Mouse (Mus musculus) left cerebral cortex, postnatal 25 days (tissue): ENCODE results near the gene Slc22a4. TPM values are rescaled to one million over a fixed set of nuclear protein-coding genes. Genes with fewer than 3 reads are reported as not detected.
A peak's percentile ranks its signal among the peaks of the same experiment; 100 is the strongest.
"Not testable (repeated sequence)": the region's sequence is repeated elsewhere in the genome, so short reads cannot be mapped to it uniquely, and the experiment has no call there.

Experiments used
- DNase-seq, 2 experiments: peaks; one replicate each; pipeline ENCODE4 v3.0.0; 2022; ENCODE audit warnings: low spot score in 2 of 2, mixed read lengths in 1 of 2
- intact Hi-C: fragments of 180-260 bp; cut with DNase I; formaldehyde crosslinking; loops from one replicate; pipeline ENCODE4 v1.15.1; 2025
- total RNA-seq, 2 experiments: library from RNA; stranded (reverse); gene quantifications; 2 replicates each; pipeline ENCODE4 v1.2.3; 2021

Gene Slc22a4
- total RNA-seq, 2 experiments from 2014 or later, result 5.2 to 5.7 TPM

DNA sequence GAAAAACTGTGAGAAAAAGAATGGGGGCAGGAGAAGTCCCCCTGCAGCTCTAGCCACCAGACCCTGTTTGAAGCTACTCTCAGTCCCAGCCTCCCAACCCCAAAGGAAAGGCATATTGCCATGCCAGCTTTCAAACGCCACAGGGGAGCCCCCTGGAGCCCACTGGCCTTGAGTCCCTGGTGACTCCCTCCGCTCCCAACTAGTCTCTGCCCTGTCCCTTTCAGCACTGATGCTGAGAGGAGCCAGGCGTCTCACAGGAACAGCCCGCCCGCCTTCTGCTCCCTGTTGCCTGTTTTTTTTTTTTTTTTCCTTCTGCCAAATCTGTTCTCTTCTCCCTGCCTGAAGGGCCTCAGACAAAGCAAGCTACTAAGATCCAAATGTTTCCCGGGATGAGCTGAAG is 30.8 kb upstream of the Slc22a4 start:
- DNase-seq, result peak in 1 of 2 experiments; percentile 36
- intact Hi-C loops, result no loop called here

DNA sequence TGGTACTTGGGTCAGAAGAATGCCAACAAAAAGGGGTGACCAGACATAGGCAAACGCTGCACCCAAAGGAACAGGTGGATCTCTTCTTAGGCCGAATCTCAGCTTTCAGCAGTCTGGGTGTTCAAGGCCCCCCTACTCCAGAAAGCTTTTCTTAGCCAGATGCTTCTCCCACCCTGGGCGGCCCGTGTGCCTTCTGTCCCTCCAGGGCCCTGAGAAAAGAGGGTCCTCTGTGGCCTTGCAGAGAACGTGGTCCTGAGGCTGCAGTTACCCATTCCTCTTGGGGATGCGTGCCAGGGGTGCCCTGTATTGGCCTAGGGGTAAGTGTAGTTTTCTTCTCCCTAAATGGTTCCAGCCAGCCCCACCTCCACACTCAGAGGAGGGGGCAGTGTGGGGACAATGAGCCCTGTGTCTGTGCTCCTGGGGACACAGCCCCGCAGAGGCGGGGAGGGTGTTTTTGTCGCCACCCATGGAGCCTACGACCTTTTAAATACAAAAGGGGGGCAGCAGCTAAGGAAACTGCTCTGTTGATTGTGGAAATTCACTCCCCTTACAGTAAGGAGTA is 30.2 kb upstream of the Slc22a4 start:
- intact Hi-C loops, result no loop called here
- peak in 1 of 2 experiments; percentile 8 for DNase-seq

DNA sequence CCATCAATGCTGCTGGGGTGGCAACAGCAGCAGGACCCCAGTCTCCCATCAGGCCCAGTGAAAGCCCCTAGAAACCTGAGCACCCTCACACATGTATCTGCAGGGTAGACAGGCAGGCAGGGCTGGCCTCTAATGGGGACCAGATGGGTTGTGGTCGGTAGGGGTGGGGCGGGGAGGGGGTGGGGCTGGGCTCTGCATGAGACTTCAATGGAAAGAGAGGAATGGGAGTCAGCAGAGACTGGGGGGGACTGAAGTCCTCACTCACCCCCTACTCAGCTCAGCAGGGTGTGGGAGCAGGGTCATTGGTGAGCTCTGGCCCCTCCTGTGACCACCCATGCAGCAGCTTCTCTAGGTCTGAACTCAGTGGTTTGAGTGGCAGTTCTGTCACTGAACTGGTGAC is 29.5 kb upstream of the Slc22a4 start:
- intact Hi-C loops, result no loop called here
- no peak for DNase-seq

DNA sequence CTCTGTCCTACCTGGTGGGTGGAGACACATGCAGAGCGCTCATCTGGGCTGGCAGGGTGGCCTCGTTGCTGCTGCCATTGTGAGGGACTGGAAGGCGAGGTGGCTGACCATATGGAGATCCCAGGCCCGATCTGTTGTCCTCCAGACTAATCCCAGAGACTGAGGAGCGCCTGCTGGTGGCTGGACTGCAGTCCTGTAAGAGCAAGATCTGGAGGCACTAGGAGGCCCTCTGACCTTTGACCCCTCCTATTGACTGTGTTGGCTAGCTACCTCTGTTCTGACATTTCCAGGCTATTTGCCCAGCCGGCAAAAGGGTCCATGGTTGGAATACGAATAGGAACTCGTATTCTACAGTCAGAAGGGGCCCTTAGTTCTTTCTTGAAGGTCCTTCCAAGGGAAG is 28.2 kb upstream of the Slc22a4 start:
- intact Hi-C loops, result no loop called here
- peak in 1 of 2 experiments; percentile 20 for DNase-seq

DNA sequence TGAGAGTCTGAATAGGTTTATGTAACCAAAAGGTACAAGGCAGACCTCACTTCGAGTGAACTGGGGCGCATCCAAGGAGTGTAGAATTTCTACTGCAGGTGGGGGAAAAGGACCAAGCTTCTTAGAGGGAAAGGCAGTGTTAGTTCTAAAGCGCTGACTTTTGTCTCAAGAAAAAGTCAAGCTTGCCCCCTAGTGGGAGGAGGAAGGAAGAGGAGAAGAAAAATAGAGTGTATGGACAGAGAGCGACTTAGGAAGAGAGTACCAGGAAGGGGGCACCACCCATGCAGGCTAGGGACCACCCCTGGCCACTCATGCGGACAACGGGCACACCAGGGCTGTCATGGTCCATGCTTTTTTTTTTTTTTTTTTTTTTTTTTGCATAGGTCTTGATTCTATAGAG is 26.4 kb upstream of the Slc22a4 start:
- intact Hi-C loops, result loop anchor here (1.0 to 5.0 kb wide), 2 partner anchors 52 to 122 kb away; no protein-coding TSS in a partner anchor

DNA sequence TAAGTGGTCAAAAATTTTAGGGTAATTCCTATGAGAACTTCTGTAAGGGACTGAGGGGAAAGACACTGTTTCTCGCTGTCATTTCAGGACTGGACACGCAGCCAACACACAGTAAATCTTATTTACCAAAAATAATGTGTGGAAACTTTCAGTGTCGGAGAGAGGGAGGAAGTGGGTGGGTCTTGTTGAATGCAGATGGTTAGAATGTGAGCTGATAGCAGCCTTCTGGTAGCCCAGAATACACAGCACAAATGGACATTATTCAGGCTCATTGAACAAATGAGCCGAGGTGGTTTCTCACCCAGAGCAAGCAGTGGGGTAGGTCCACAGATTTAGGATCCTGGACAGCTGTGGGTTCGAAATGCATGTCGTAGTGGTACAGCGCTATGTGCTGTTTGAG is 25.2 kb upstream of the Slc22a4 start:
- peak in 1 of 2 experiments; percentile 51 for DNase-seq
- intact Hi-C loops, result loop anchor here (5.0 kb wide), 1 partner anchor 121 kb away; no protein-coding TSS in a partner anchor

More for the DNA sequence above, 26.4 kb upstream of the Slc22a4 start:
- peak; percentile 54 to 76 for DNase-seq

DNA sequence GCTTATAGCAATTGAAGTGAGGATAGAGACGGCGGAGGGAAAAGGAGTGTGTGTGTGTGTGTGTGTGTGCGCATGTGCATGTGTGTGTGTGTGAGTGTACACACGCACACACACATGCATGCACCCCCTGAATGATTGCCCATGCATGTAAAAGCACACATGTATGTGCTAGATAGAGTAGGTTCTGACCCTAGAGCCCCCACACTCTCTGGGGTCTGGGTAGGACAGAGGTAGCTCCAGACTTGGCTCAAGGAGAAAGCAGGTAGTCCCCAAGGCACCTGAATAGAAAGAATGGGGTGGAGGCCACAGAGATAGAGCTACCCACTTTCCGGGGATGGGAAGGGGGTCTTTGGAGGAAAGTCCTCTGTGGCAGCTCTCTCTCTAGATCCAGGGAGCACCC is 24.2 kb upstream of the Slc22a4 start:
- intact Hi-C loops, result loop anchor here (5.0 kb wide), 1 partner anchor 120 kb away; no protein-coding TSS in a partner anchor

DNA sequence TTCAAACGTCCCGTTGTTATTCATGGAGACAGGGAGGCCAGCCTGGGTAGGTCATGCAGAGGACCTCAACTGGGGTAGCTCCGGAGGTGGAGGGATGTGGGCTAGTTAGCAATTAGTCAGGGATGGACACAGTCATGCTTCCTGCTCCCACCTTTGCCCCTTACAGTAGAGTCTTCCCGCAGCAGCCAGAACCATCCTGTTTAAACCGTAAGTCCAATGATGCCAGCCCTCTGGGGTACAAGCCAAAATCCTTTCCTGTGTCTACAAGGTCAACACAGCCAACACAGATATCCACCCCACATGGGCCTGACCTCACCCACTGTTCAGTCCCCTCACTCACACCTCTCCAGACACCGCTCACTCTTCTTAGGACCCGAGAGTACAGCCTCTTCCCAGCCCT is 23.3 kb upstream of the Slc22a4 start:
- no peak for DNase-seq
- intact Hi-C loops, result loop anchor here (5.0 kb wide), 1 partner anchor 119 kb away; no protein-coding TSS in a partner anchor

More for the DNA sequence above, 24.2 kb upstream of the Slc22a4 start:
- DNase-seq, result no peak

DNA sequence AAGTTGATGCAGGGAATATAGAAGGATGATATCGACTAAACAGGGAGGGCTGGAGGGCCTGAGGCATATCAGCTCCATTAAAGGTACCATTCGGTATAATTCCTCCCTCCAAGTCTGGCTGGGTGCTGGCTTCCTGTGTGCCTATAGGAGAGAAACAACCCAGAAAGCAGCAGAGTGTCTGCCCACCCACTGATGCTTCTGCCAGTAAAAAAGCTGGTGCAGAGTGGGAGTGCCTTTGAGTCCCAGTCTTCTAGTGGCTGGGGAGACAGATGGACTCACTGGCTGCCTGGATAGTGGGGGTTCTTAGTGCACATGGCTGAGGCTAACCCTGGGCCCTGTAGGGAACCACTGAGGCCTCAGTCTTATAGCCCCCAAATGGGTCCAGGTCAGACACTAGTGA is 22.3 kb upstream of the Slc22a4 start:
- intact Hi-C loops, result loop anchor here (5.0 kb wide), 1 partner anchor 118 kb away; no protein-coding TSS in a partner anchor
- peak in 1 of 2 experiments; percentile 75 for DNase-seq

DNA sequence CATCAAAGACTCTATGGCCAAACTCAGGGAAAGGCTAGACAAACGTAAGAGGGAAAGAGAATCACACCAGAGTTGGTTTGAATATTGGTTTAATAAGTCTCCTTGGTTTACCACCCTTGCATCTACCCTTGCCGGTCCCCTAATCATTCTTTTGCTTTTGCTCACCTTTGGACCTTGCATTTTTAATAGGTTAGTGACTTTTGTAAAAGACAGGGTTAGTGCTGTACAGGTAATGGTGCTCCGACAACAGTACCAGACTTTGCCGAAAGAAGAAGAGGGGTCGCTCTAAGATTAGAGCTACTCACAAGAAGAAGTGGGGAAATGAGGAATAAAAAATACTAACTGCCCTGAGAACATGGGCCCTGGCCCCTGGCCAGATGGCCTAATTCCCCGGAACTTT is 12.8 kb upstream of the Slc22a4 start:
- intact Hi-C loops, result no loop called here
- DNase-seq, result no peak

DNA sequence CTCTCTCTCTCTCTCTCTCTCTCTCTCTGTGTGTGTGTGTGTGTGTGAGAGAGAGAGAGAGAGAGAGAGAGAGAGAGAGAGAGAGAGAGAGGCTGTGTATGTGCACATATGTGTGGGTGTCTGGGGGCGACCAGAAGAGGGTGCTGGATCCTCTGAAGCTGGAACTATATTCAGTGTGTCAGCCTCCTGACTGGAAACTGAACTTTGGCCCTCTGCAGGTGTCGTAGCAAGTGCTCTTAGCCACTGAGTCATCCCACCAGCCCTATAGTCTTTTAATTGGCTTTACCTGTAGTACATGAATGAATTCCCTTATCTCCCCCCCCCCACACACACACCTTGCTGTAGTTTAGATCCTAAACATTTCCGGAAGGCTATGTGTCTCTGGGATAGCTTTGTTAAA is 5.0 kb upstream of the Slc22a4 start:
- intact Hi-C loops, DNase-seq: not testable (repeated sequence)

DNA sequence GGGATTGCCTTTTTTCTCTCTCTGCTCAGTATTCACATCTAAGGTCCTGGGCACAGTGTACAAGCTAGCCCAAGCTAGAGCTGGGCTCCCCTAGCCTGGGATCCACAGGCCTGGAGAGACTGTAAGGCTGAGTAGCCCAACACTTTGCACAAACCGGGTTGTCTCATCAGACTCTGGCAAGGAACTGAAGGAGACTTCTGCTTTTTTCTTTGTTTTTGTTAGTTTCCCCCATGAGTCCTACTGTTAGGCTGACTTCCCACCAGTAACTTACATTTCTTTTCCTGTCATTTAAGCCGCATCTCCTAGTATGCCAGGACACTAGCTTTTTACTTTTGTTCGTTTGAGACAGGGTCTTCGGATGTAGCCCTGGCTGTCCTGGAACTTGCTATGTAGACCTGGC is 1.1 kb upstream of the Slc22a4 start:
- intact Hi-C loops, result no loop called here
- DNase-seq, result no peak

DNA sequence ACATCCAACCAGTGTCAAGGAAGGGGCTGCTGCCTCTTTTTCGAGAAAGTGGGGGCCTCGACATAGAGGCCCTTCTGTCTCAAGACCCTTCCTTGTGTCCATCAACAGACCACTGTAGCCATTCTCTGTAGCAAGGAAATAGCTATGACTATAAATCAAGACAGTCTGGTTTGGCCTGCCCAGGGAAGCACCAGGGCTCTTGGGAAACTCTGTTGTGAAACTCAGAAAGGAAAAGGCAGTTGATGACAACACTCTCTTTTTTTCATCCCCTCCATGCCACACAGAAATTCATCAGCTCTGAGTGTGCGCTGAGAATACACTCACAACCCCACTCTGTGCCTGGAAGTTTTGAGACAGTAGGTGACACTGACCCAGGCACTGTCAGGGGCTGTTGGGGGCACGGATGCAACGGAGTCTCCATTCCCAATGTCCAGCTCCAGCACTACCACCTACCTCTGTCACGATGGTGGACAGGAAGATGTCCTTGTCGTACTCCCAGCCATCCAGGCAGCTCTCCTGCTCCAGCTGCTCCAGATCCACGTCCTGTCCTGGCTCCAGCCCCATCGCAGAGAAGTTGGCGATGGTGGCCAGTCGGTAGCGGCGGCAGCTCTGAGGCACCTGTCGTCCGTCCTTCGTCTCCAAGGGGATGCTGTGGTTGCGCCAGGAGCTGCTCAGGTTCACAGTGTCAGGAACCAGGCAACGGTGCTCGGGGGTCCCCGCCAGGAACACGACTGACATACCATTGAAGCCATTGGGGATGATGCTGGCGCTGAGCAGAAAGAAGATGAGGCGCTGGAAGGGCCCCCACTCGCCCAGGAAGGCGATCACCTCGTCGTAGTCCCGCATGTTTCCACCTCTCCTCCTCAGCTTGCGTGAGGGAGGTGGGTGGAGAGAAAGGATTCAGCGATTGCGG is 503 bp downstream of the Slc22a4 start:
- no peak for DNase-seq
- intact Hi-C loops, result no loop called here

DNA sequence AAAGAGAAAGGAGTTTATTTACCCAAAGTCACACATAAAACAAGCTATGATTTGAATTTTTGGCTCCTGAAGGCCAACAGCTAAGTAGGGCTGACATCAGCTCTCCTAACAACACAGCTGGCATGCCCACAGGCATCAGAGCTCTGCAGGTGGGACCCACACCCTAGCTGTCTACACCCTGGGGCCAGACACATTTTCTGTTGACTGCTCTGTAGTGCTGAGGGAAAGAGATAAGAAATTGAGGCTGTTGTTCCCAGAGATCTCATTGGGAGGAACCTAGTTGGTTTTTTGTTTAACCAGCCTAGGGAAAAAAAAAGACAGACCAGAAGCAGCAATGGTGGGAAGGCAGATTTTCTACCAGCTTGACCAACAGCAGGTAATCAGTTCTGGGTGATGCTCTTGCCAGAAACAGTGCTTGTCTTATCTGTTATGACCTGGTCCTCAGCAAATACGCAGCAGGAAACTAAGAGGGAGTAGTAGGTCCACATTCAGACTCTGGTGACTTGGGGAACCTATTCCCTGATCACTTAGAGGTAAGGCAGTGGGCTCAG is 1.3 kb downstream of the Slc22a4 start:
- intact Hi-C loops, result no loop called here
- DNase-seq, result no peak

DNA sequence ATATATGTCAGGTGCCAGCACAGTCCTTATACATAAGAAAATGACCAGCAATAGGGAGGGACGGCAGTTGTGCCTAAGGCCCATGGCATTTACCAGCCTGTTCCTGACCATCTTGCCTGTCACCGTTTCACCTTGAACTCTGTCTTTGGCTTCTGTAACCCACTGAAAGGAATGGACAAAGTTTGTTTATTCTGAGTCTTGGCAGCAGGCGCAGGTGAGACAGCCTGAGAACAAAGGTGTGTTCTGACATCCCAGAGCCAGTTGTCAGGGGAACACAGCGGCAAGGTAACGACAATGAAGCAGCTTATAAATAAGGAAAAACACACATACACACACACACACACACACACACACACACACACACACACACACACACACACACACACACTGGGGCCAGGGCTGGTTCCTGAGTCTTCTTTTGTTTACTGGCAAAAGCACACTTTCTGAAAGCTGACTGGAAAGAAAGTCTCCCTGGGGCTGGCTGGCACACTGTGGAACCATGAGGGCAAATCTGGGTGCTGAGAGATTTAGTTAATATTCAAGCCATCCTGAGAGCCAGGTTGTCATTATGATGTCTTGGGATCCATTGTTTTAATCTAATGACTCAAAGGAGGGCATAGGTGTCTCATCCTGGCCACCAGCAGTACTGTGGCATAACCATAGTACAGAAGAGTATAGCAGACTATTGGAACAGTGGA is 6.3 kb downstream of the Slc22a4 start:
- intact Hi-C loops, result no loop called here
- no peak for DNase-seq

DNA sequence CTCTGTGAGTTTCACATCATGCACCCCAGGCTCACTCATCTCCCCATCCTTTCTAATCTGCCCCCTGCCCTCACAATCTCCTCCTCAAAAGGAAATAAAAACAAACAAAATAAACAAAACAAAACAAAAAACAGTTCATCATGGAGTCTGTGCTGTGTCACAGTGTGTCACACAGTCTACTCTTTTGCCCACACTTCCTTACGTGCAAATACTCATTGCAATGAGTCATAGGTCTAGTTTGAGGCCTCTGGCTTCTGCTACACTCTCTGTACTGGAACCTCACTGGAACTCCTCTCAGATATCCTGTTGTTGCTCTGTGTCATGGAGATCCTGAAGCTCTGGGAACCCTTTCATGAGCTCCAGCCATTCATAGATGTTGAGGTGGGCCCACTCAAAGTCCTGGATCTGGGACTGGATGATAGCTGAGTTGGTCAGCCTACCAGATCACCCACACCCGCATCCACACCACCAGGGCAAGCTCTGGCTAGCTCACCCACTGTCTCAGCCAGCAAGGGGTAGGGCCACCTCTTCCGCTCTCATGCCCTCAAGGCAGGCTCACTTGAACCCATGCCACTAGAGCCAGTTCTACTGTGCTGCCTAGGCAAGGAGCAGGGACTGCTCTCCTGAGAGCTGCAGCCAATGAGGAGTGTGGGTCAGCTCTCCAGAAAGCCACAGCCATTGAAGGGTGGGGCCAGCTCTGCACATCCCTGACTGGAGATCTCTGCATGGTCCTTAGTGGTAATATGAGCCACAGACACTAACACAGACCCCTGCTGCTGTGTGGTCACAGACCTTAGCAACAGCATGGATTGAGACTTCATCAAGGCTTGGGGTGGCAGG is 8.8 kb downstream of the Slc22a4 start:
- intact Hi-C loops, result no loop called here

DNA sequence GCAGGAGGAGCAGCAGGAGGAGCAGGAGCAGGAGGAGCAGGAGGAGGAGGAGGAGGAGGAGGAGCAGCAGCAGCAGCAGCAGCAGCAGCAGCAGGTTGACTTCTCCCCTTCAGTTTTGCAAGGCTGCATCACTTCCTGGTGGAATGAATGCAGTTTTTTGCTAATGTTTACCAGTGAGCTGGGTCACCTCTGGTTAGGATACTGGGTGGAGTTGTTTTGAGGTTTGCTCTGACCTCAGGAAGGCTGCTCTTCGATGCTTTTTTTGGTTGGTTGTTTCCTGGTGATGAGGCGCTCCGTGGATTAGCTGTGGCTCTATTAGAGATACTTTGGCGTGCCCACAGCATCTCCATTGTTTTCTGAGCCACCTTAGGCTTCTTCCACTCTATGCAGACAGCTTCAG is 10.3 kb downstream of the Slc22a4 start:
- DNase-seq, result no peak
- intact Hi-C loops, result no loop called here

More for the DNA sequence above, 8.8 kb downstream of the Slc22a4 start:
- DNase-seq, result no peak

DNA sequence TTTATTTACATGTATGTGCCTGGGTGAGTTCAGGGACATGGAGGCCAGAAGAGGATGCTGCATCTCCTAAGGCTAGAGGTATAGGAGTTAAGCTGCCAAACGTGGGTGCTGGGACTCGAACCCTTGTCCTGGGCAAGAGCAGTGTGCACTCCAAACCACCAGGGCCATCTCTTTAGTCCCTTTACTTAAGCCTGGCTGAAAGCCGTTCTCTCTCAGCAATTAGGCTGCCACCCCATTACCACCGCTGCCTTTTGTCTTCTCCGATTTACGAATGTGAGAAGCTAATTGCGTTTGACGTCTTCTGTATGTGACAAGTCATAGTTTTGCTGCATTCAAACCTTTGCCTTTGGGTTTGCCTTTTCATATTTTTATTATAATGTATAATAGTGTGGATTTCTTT is 11.8 kb downstream of the Slc22a4 start:
- intact Hi-C loops, result no loop called here

DNA sequence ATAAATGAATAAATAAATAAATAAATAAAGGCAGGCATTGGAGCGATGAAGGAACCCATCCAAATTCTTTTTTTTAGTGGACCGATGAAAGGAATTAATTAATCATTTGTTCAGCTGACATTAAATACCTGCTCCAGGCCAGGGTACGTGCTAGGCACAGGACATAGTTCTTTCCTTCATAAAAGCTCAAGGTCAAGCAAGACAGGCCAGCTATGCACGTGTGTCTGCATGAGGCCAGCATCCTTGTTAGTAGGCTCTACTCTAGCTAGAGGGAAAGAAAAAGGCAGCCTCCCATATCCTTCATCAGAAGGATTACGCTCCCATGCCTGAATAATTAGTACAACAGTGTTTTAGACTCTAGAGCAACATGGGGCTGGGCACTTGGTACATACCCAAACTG is 14.9 kb downstream of the Slc22a4 start:
- intact Hi-C loops, result no loop called here
- no peak for DNase-seq

More for the DNA sequence above, 11.8 kb downstream of the Slc22a4 start:
- no peak for DNase-seq
